Mouse (Mus musculus) intestine, postnatal 0 days (tissue): Measurements from ENCODE around the gene Arxes2. TPM values are rescaled to one million over a fixed set of nuclear protein-coding genes. Genes with fewer than 3 reads are reported as not detected.
A peak's percentile ranks its signal among the peaks of the same experiment; 100 is the strongest.

Experiments
- ATAC-seq: fragments of 200-750 bp; cut with Nextera tagmentation; 2 replicates; pipeline ENCODE4 v1.8.0; 2017; ENCODE audit warnings: mild to moderate bottlenecking, moderate TSS enrichment, moderate library complexity
- H3K27ac ChIP-seq: fragments of 300-500 bp; sonication (generic); 2 replicates; pipeline ENCODE4 v1.5.1; 2014; ENCODE audit warnings: mild to moderate bottlenecking, low read depth, low read length, moderate library complexity
- H3K27me3 ChIP-seq: fragments of 300-500 bp; sonication (generic); replicated peaks from 2 replicates; pipeline ENCODE4 v1.6.1; 2014; ENCODE audit warnings: low read length, mixed read lengths; ENCODE audit not compliant: control insufficient read depth, insufficient read depth
- H3K36me3 ChIP-seq: fragments of 300-500 bp; sonication (generic); 2 replicates; pipeline ENCODE4 v1.6.1; 2014; ENCODE audit warnings: mild to moderate bottlenecking, moderate library complexity; ENCODE audit not compliant: control insufficient read depth, insufficient read depth
- H3K4me1 ChIP-seq: fragments of 300-500 bp; sonication (generic); replicated peaks from 2 replicates; pipeline ENCODE4 v1.6.1; 2014; ENCODE audit warnings: antibody characterized with exemption, low read length, mixed read lengths; ENCODE audit not compliant: control insufficient read depth, insufficient read depth
- H3K4me2 ChIP-seq: fragments of 300-500 bp; sonication (generic); replicated peaks from 2 replicates; pipeline ENCODE4 v1.6.1; 2014; ENCODE audit warnings: low read depth, mild to moderate bottlenecking, moderate library complexity
- H3K4me3 ChIP-seq: fragments of 300-500 bp; sonication (generic); 2 replicates; pipeline ENCODE4 v1.5.1; 2014; ENCODE audit warnings: low read depth, low read length
- H3K9ac ChIP-seq: fragments of 300-500 bp; sonication (generic); 2 replicates; pipeline ENCODE4 v1.6.1; 2014; ENCODE audit warnings: mild to moderate bottlenecking, low read depth, low read length
- H3K9me3 ChIP-seq: fragments of 300-500 bp; sonication (generic); 2 replicates; pipeline ENCODE4 v1.6.1; 2016; ENCODE audit warnings: mixed run types; ENCODE audit not compliant: control insufficient read depth
- CTCF ChIP-seq: sonication (generic); IDR thresholded peaks from 2 replicates; pipeline ENCODE4 v1.5.1; 2016; ENCODE audit warnings: low read depth, mild to moderate bottlenecking, control low read depth, antibody characterized with exemption, moderate library complexity
- WGBS: fragments of 180-500 bp; shearing (Covaris S2); extraction: QIAGEN DNeasy Blood & Tissue Kit; methylation state at CpG from one replicate; pipeline ENCODE4 v1.1.7; 2014; 5-methylcytosine and 5-hydroxymethylcytosine counted together
- polyA plus RNA-seq: library from polyadenylated mRNA; unstranded; fragments of >200 nt; fragmentation: Nextera tagmentation; extraction: Ambion mirVana; gene quantifications from 2 replicates; pipeline ENCODE4 v1.2.1, GENCODE M21; 2015

The Arxes2 gene
- polyA plus RNA-seq, 1 experiment from 2014 or later: 28.7 TPM

DNA sequence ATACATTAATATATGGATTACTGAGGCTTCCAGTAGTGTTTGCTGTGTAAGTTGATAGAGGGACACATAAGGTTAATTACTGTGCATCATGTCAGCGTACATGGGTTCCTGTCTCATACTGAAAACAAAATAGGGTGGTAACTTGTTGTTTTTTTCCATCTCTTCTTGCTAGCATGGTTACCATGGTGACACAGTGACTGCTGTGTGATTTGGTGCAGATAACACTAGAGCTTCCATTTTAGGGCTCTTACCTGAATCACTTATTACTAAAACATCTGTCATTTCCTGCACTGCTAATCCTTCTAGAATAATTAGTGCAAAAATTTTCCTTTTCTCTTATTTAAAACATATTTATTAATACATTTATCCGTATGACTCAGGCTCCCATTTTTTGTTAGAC lies 31.3 kb upstream of the Arxes2 start:
- no peaks in the 10 kb centered on the region for H3K9me3 ChIP-seq
- H3K36me3 ChIP-seq: no peaks in the 10 kb centered on the region
- H3K27me3 ChIP-seq: no peaks in the 10 kb centered on the region
- no peak for TF ChIP-seq CTCF
- H3K4me2 ChIP-seq: no peak overlapping the region
- ATAC-seq: no peak
- no peaks in the 10 kb centered on the region for H3K4me1 ChIP-seq
- 87% methylated on average over 2 of the region's 2 CpGs for WGBS
- H3K4me3 ChIP-seq: no peak overlapping the region
- H3K27ac ChIP-seq: no peak overlapping the region
- no peak overlapping the region for H3K9ac ChIP-seq

DNA sequence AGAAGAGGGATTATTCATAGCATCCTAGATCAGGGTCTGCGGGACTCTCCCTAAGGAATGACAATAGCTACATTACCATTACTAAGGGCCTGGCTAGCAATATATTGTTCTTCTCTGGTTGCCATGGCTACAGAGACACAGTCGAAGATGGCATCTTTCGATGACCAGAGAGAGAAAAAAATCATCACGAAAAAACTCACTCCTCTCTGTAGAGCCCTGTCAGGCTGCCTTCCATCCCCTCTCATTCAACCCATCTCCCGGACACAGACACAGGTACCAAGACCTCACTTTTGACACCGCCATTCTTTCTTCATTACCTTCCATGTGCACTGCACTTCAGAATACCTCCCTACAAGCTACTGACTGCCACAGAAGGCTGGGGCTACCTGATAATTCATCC lies 30.5 kb upstream of the Arxes2 start:
- H3K4me2 ChIP-seq: no peak overlapping the region
- H3K36me3 ChIP-seq: no peaks in the 10 kb centered on the region
- no peak for TF ChIP-seq CTCF
- no peak overlapping the region for H3K27ac ChIP-seq
- no peaks in the 10 kb centered on the region for H3K9me3 ChIP-seq
- H3K9ac ChIP-seq: no peak overlapping the region
- 64% methylated on average over 6 of the region's 6 CpGs for WGBS
- no peak for ATAC-seq
- no peaks in the 10 kb centered on the region for H3K27me3 ChIP-seq
- H3K4me1 ChIP-seq: no peaks in the 10 kb centered on the region
- H3K4me3 ChIP-seq: no peak overlapping the region

DNA sequence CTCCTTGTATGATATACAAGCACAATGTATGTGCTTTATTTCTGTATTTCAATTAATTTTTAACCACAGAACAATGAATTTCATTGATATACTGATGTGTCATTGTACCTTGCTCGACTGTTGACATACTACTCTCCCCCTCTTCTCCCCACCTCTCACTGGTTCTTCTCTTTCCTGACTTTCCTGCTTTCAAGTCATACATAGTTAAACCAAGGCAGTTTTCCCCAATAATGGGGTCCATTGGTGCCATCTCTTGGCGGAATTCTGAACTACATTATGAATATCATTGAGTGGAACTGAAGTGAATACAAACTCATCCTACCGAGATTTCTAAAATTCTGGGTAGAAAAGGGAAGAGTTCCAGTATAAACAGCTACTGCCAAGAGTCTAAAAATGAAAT lies 30.0 kb upstream of the Arxes2 start:
- H3K9ac ChIP-seq: no peak overlapping the region
- TF ChIP-seq CTCF: peak; percentile 68
- H3K9me3 ChIP-seq: no peaks in the 10 kb centered on the region
- H3K36me3 ChIP-seq: no peaks in the 10 kb centered on the region
- no peak overlapping the region for H3K4me3 ChIP-seq
- H3K27me3 ChIP-seq: no peaks in the 10 kb centered on the region
- no peak overlapping the region for H3K27ac ChIP-seq
- H3K4me2 ChIP-seq: no peak overlapping the region
- H3K4me1 ChIP-seq: no peaks in the 10 kb centered on the region
- no peak for ATAC-seq
- WGBS: 12% methylated on average over 3 of the region's 3 CpGs

DNA sequence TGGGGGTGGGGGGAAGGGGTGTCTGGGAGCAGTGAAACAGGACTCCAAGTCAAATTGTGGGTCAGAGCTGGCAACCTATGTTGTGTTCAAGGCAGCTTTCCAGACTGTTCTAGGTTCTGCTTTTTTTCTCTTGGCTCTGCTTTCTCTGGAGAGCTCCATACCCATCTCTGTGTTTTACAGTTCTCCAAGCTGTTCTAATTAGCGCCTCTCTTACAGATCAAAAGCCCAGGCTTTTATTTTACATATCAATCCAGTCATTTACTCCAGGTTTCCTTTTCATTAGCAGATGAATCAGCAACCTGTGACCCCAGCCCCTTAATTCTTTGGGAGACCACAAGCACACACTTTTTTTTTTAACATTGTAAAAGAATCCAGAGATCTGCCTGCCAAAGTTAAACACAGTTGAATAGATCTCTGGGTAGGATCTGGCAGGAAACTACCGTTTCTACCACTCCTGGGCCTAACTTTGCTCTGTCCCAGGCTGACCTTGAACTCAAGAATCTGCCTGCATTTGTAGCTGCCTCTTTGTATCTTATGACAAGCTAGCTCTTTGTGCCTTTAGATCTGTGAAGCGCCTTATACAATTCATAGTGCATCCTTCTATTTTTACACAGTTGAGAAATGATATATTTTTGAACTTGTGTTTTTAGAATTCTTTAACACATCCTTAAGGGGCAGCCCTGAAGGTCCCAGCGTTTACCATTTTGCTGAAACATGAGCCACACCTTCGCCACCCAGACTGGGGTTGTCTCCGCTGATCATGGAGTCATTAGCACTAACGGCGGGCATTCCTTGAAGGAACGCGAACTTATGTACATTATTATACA lies 19.8 kb upstream of the Arxes2 start:
- H3K9ac ChIP-seq: no peak overlapping the region
- no peak overlapping the region for H3K4me2 ChIP-seq
- H3K4me3 ChIP-seq: no peak overlapping the region
- no peaks in the 10 kb centered on the region for H3K27me3 ChIP-seq
- TF ChIP-seq CTCF: no peak
- ATAC-seq: no peak
- H3K36me3 ChIP-seq: no peaks in the 10 kb centered on the region
- no peak overlapping the region for H3K27ac ChIP-seq
- WGBS: 65% methylated on average over 10 of the region's 10 CpGs
- H3K9me3 ChIP-seq: no peaks in the 10 kb centered on the region
- no peaks in the 10 kb centered on the region for H3K4me1 ChIP-seq

DNA sequence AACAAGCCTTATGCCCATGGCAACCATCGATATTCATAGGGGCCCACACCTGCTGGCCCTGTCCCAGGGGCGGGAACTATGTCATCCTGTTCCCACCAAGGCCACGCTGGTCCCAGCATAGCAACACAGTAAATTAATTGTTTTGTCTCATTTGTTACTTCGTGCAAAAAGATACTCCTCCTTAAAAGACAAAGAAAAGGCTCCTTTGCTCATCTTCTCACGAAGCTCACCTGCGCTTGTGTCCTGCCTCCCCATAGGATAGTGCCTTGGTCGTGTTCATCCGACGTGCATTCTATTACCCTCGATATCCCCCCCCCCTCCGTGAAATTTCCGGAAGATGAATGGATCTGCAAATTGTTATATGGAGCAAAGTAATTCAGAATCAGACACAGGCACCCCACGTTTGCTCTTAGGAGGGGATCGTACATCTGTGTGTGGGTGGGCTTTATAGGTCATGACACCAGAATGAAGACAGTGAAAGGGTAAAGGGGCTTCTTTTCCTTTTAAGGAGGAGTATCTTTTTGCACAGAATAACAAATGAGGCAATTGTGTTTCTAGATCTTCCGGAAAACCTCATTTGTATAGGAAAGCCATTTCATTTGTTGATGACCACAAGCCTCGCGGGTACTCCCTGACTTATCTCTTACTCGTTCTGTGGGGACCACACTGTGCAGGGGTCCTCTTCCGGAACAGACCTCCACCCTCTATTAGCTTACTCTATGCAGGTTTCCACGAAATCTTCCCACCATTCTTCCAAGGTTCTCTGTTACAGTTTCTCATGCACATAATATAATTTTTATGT lies 19.0 kb upstream of the Arxes2 start:
- 62% methylated on average over 20 of the region's 20 CpGs for WGBS
- no peak for ATAC-seq

DNA sequence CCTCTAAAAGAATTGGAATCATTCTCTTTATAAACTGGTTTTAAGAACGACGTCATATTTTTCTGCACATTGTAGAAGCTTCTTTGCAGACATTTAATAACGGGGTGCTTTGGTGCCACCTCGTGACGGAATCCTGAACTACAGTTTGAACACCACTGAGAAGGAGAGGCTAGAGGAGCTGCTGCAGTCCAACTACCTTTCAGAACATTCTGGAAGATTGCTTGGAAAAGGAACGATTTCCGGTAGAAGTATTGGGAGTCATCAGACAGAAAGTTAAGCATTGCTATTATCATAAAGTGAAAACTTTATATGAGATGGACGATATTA lies 18.4 kb upstream of the Arxes2 start:
- Histone ChIP-seq H3K36me3 (no peaks in the 10 kb centered on the region), H3K4me1 (no peaks in the 10 kb centered on the region), H3K9ac (no peak overlapping the region), H3K9me3 (no peaks in the 10 kb centered on the region), H3K27ac (no peak overlapping the region), H3K27me3 (no peaks in the 10 kb centered on the region), H3K4me2 (no peak overlapping the region), H3K4me3 (no peak overlapping the region)
- peak; percentile 72 for TF ChIP-seq CTCF
- ATAC-seq: no peak
- 22% methylated on average over 8 of the region's 8 CpGs for WGBS

More for the DNA sequence above, 19.0 kb upstream of the Arxes2 start:
- Histone ChIP-seq H3K9ac (no peak overlapping the region), H3K4me2 (no peak overlapping the region), H3K9me3 (no peaks in the 10 kb centered on the region), H3K4me3 (no peak overlapping the region), H3K27me3 (no peaks in the 10 kb centered on the region), H3K27ac (no peak overlapping the region), H3K36me3 (no peaks in the 10 kb centered on the region), H3K4me1 (no peaks in the 10 kb centered on the region)
- no peak for TF ChIP-seq CTCF
